Mouse (Mus musculus): ENCODE measurements at regions not wholly inside any gene's neighbourhood (a gene's known extent, or its start where the extent isn't known, plus 50 kb on each side); places are given as distances from the start of the nearest gene placed in this dataset.

DNA sequence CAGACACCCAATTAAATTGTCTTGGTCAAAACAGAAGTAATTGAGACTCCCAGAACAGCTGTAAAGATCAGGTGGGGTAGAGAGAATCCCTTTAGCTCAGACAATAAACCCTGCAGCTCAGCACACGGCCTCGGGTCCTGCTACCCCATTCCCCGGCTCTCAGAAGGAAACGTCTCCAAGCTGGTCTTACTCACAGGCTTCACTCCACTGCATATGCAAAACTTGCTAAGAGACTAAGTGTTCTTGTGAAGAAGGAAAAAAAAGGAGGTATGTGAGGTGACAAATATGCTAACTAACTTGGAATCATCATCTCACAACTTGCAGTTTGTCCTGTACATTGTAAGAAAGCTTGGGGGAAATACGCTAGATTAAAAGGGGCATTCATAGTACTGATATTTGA, 79.6 kb upstream of the Ipo5 start:
- DNase-seq, result no peak

- DNase-seq, result peak; percentile 71 to 84
Measured at GRCm38 (mm10) chr14:120831847-120832613, 79.0 kb upstream of the Ipo5 start.

- no peak for DNase-seq
Measured at GRCm38 (mm10) chr14:120834821-120835220, 76.2 kb upstream of the Ipo5 start.

DNA sequence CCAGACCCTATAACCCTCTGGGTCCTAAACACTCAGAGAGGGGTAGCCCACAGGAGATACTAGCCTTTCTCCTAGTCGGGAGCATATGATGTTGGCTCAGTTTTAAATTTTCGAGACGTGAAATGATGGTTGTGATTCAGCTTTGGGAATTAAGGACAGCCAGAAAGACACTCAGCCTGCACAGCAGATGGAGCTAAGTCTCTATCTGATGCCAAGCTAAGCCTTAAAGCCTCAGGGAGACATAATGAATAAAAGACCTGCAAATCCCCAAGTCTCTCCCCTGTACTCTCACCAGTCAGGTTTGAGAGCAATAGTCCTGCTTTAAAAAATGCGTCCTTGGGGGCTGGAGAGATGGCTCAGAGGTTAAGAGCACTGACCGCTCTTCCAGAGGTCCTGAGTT, 75.3 kb upstream of the Ipo5 start:
- DNase-seq, result no peak

GRCm38 (mm10) chr14:120836535-120837316, 74.3 kb upstream of the Ipo5 start:
- no peak for DNase-seq

DNA sequence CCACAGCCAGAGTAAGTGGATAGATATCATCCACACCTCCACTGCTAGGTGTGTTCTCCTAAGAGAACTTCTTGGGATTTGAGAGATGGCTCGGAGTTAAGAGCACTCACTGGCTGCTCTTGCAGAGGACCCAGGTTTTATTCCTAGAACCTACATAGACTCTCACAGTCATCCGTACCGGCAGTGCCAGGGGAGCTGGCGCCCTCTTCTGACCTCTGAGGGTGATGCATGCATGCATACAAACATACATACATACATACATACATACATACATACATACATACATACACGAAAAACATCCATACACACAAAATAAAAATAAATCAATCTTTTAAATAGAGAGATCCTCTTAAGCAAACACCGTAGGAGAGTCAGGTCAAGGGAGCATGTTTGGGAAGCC, 70.1 kb upstream of the Ipo5 start:
- DNase-seq, result no peak

GRCm38 (mm10) chr14:120841311-120841710, 69.7 kb upstream of the Ipo5 start:
- DNase-seq, result no peak

- DNase-seq, result no peak
Measured at GRCm38 (mm10) chr14:120845172-120845571, 65.9 kb upstream of the Ipo5 start.

DNA sequence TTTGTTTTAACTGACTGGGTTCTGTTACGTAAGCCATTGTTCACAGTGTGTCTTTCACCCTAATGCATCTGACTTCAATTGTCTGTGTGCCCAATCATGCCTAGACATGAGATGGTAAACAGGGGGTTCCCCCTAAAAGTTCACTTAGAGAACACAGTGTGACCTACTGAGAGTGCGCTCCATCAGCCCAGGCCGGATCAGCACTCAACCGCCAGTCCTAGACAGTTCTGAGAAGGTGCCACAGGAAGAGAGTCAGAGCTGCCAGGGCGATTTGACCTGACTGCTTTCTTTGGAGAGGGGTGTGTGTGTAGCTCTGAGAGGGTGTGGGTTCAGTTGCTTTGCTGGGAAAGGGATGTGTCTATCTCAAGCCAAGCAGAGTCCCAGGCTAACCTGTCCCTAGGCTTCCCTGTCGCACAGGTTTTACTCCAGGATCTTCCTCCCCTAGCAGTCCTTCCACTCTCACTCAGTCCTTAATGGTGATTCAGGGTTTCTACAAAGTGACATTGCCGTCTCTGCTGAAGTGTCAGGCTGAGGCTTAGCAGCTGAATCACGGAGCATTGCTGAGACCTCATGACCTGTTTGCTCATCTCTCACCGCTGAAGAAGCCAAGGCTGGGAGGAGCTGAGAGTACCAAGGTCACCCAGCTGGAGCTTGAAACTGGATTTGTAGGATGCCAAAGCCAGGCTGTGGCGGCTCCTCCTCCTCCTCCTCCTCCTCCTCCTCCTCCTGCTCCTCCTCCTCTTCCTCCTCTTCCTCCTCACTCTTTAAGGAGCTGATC, 64.8 kb upstream of the Ipo5 start:
- DNase-seq, result no peak

GRCm38 (mm10) chr14:120847006-120847405, 64.0 kb upstream of the Ipo5 start:
- no peak for DNase-seq

DNA sequence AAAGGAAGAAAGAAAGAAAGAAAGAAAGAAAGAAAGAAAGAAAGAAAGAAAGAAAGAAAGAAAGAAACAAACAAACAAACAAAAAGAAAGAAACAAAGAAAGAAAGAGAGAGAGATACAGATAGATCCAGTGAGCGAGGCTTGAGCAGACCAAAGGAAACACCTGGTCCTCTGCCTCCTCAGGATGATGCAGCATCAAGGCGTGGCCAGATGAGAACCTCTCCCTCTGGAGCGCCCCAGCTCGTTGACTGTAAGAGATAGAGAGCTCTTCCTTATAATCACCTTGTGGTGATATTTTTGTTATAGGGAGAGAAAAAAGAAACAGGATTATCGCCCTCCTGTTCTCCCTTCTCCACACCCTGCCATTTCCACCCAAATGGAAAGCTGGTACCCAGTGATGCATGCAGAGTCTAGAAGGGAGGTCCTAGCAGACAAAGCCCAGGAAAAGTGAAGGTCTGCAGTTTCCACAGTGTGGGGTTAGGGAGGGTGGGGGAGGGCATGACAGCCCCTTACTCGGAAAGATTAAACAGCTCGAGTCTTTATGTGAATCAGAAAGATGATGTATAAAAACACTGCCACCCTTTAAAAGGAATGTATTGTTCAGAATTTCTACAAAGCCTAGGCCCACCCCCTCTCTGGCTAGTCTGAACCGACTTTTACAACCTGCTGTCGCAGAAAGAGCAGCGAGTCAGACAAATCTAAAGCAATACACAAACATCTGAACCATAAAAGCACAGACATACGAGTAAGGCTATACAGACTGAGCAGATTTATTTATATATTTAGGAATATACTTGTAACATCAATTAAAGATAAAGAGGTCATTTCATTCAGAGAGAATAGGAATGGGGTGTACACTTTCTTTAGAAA, 62.7 kb upstream of the Ipo5 start:
- no peak for DNase-seq

DNA sequence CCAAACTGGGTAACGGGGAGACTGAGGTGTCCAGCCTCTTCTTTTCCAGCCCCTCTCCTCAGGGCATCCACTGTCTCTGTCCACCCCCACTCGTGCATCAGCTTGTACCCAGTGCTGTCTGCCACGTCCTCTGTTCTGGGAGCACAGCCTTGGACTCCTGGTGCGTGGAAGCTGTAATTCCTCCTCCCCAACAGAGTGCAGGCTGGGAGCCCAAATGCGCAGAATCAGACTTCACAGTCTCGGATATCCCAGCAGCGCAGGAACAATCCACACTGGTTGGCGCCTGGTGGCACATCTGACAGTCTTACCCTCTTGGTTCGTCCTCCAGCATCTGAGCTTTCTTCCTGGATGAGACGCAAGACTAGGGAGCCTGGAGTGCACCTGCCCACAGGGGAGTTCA, 61.9 kb upstream of the Ipo5 start:
- no peak for DNase-seq

- no peak for DNase-seq
Measured at GRCm38 (mm10) chr14:120853643-120854042, 57.4 kb upstream of the Ipo5 start.

- no peak for DNase-seq
Measured at GRCm38 (mm10) chr14:120854559-120854958, 56.5 kb upstream of the Ipo5 start.

DNA sequence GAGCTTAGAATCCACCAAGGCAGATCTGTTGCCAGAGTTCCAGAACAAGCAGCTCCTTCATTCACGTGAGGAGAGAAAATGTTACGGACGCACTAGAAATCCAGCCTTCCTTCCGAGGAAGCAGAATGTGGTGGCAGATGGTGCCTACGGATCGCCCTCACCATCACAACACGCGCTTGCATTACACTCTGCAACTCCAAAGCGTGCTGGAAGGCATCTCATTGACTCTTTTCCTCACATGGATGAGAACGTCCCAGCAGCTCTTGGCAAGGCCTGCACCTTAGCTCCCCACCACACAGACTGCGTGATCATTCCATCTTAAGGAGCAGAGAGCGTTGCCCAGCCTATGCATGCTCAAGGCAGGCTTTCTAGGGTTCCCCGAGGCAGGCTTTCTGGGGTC, 55.8 kb upstream of the Ipo5 start:
- no peak for DNase-seq

All from spleen, adult 18-20 months (tissue).